Mouse (Mus musculus) liver, adult (tissue): ENCODE data around the gene a.

Experiments used
- GATA4 ChIP-seq: IDR thresholded peaks from 2 replicates; pipeline ENCODE4 v1.6.1; 2014; ENCODE audit warnings: mild to moderate bottlenecking, low read length; ENCODE audit not compliant: insufficient replicate concordance

a gene

GRCm38 (mm10) chr2:155075649-155076048 is 284.4 kb downstream of the a start:
- no peak for TF ChIP-seq GATA4

GRCm38 (mm10) chr2:155079500-155080178 is 288.4 kb downstream of the a start:
- TF ChIP-seq GATA4: no peak

- TF ChIP-seq GATA4: no peak
Measured at GRCm38 (mm10) chr2:155080179-155080530, 289.0 kb downstream of the a start.

- no peak for TF ChIP-seq GATA4
Measured at GRCm38 (mm10) chr2:155081056-155081455, 289.9 kb downstream of the a start.

- TF ChIP-seq GATA4: no peak
Measured at GRCm38 (mm10) chr2:155082121-155082803, 291.1 kb downstream of the a start.

GRCm38 (mm10) chr2:155084546-155084945 is 293.3 kb downstream of the a start:
- TF ChIP-seq GATA4: peak; percentile 74; the same call in 1 of the 2 replicates

GRCm38 (mm10) chr2:155086328-155086727 is 295.1 kb downstream of the a start:
- no peak for TF ChIP-seq GATA4

- TF ChIP-seq GATA4: no peak
Measured at GRCm38 (mm10) chr2:155088264-155088663, 297.1 kb downstream of the a start.

GRCm38 (mm10) chr2:155090909-155091742 is 299.9 kb downstream of the a start:
- no peak for TF ChIP-seq GATA4

- TF ChIP-seq GATA4: peak; percentile 50; the same call in 1 of the 2 replicates
Measured at GRCm38 (mm10) chr2:155091743-155092075, 300.5 kb downstream of the a start.

GRCm38 (mm10) chr2:155093418-155093817 is 302.2 kb downstream of the a start:
- TF ChIP-seq GATA4: no peak

GRCm38 (mm10) chr2:155098720-155099380 is 307.6 kb downstream of the a start:
- TF ChIP-seq GATA4: no peak

GRCm38 (mm10) chr2:155099421-155099820 is 308.2 kb downstream of the a start:
- TF ChIP-seq GATA4: no peak

- no peak for TF ChIP-seq GATA4
Measured at GRCm38 (mm10) chr2:155099994-155100795, 309.0 kb downstream of the a start.
